Mouse (Mus musculus) left cerebral cortex, postnatal 14 days (tissue): ENCODE results near the gene Pthlh. TPM values are rescaled to one million over a fixed set of nuclear protein-coding genes. Genes with fewer than 3 reads are reported as not detected.

Experiments used
- DNase-seq, 2 experiments: peaks; one replicate each; pipeline ENCODE4 v3.0.0; 2021 to 2022; ENCODE audit warnings: low spot score in 2 of 2, mixed read lengths in 1 of 2
- intact Hi-C: fragments of 180-260 bp; cut with DNase I; formaldehyde crosslinking; loops from one replicate; pipeline ENCODE4 v1.15.1; 2025
- total RNA-seq, 2 experiments: library from RNA; stranded (reverse); gene quantifications; 2 replicates each; pipeline ENCODE4 v1.2.3; 2021

Gene Pthlh
- total RNA-seq, 2 experiments from 2014 or later: 3.7 to 3.8 TPM

GRCm38 (mm10) chr6:147216156-147216555 lies 47.8 kb downstream of the Pthlh start:
- no peak for DNase-seq
- intact Hi-C loops: no loop called here

GRCm38 (mm10) chr6:147207821-147208330 lies 56.1 kb downstream of the Pthlh start:
- intact Hi-C loops: no loop called here
- no peak for DNase-seq

Other genes starting within 250 kb of the Pthlh start
- 1 to 10 TPM; 1.6 to 2.5 TPM for gene Rep15, start 231.6 kb downstream of the Pthlh start, total RNA-seq
- gene Mrps35, start 221.4 kb downstream of the Pthlh start, total RNA-seq: 10 to 100 TPM; 42.8 to 45.9 TPM
- gene Mansc4, start 177.2 kb downstream of the Pthlh start, total RNA-seq: under 1 TPM; 0.53 to 0.70 TPM
- gene Klhl42, start 172.8 kb downstream of the Pthlh start, total RNA-seq: 10 to 100 TPM; 22.9 to 23.8 TPM
- 10 to 100 TPM; 27.6 to 27.9 TPM for gene Ccdc91, start 211.6 kb upstream of the Pthlh start, total RNA-seq